Mouse (Mus musculus): ENCODE results near the gene Elk3.

GRCm38 (mm10) chr10:93205287-93205956, 105.5 kb downstream of the Elk3 start:
- no peak for TF ChIP-seq CTCF (IDR thresholded peaks at IDR 0.05; ENCODE audit: borderline replicate concordance, control insufficient read depth, extremely low read depth, insufficient read depth, low read length, poor library complexity)
- TF ChIP-seq POLR2A (IDR thresholded peaks at IDR 0.05; ENCODE audit: control insufficient read depth, extremely low read depth, insufficient read depth, low read length, poor library complexity) = no peak
